Mouse (Mus musculus) small intestine, adult 2 months (tissue): ENCODE measurements around the gene CN725425.

ENCODE experiments used
- CTCF ChIP-seq: fragments of 200-500 bp; IDR thresholded peaks from 2 replicates; pipeline ENCODE4 v1.5.1; 2012; ENCODE audit warnings: low read depth, mild to moderate bottlenecking, control low read depth, inconsistent platforms, low read length, moderate library complexity, mixed read lengths; ENCODE audit not compliant: insufficient replicate concordance, insufficient read length; ENCODE audit errors: extremely low read depth
- POLR2A ChIP-seq: fragments of 200-500 bp; IDR thresholded peaks from 2 replicates; pipeline ENCODE4 v1.6.1; 2012; ENCODE audit warnings: low read depth, mild to moderate bottlenecking, control low read depth, inconsistent platforms, low read length, moderate library complexity

- TF ChIP-seq POLR2A (no peak), CTCF (no peak)
Observed at GRCm38 (mm10) chr15:91250815-91251214, 51.5 kb downstream of the CN725425 start.
